Mouse (Mus musculus) gastrocnemius, postnatal 14 days (tissue): ENCODE measurements around the gene Ndst2. TPM values are rescaled to one million over a fixed set of nuclear protein-coding genes. Genes with fewer than 3 reads are reported as not detected.

ENCODE experiments used
- DNase-seq: peaks from one replicate; pipeline ENCODE4 v3.0.0; 2021; ENCODE audit warnings: mixed read lengths
- intact Hi-C: fragments of 180-260 bp; cut with DNase I; formaldehyde crosslinking; loops from one replicate; pipeline ENCODE4 v1.15.1; 2025; ENCODE audit warnings: low total_unique reads
- long read RNA-seq, 2 experiments: library from polyadenylated mRNA; stranded (forward); transcript quantifications; one replicate each; pipeline ENCODE4 v2.0.0; 2021
- total RNA-seq, 2 experiments: library from RNA; stranded (reverse); gene quantifications; 2 replicates each; pipeline ENCODE4 v1.2.3; 2021

The Ndst2 gene
- total RNA-seq = 1 to 10 TPM; 7.8 to 8.7 TPM
- long read RNA-seq, experiment 1, transcript Ndst2-202 (15 exons, 3,907 nt) = major isoform, 5 of 10 reads
- long read RNA-seq, experiment 1, partial matches to known transcripts = 1 of 10 reads
- long read RNA-seq, experiment 1, other reads (novel, unspliced or antisense) = 3 of 10 reads
- long read RNA-seq, experiment 2, partial matches to known transcripts = 1 of 11 reads
- long read RNA-seq, experiment 2, other reads (novel, unspliced or antisense) = 7 of 11 reads

GRCm38 (mm10) chr14:20733952-20734774, at the start of gene Ndst2:
Gene Ndst2 (minus strand): TSS chr14:20734562.
- intact Hi-C loops = loop anchor here (10.0 kb wide), 1 partner anchor 61 kb away; the partner anchor contains the start of gene Camk2g
- peak; percentile 91 for DNase-seq

GRCm38 (mm10) chr14:20783526-20783925, 49.2 kb upstream of the Ndst2 start:
- intact Hi-C loops = no loop called here
- no peak for DNase-seq

GRCm38 (mm10) chr14:20782860-20783259, 48.5 kb upstream of the Ndst2 start:
- intact Hi-C loops = no loop called here
- DNase-seq = no peak

GRCm38 (mm10) chr14:20780217-20780616, 45.9 kb upstream of the Ndst2 start:
- DNase-seq = no peak
- intact Hi-C loops = no loop called here

GRCm38 (mm10) chr14:20778496-20778895, 44.1 kb upstream of the Ndst2 start:
- intact Hi-C loops = no loop called here
- no peak for DNase-seq

GRCm38 (mm10) chr14:20775661-20776060, 41.3 kb upstream of the Ndst2 start:
- intact Hi-C loops = no loop called here
- no peak for DNase-seq

- DNase-seq = no peak
Measured at GRCm38 (mm10) chr14:20773410-20773809, 39.0 kb upstream of the Ndst2 start.

GRCm38 (mm10) chr14:20772808-20773207, 38.4 kb upstream of the Ndst2 start:
- DNase-seq = no peak
- intact Hi-C loops = no loop called here

More at GRCm38 (mm10) chr14:20773410-20773809, 39.0 kb upstream of the Ndst2 start:
- intact Hi-C loops = no loop called here

- intact Hi-C loops = no loop called here
- no peak for DNase-seq
Measured at GRCm38 (mm10) chr14:20771941-20772340, 37.6 kb upstream of the Ndst2 start.

- intact Hi-C loops = no loop called here
- no peak for DNase-seq
Measured at GRCm38 (mm10) chr14:20768581-20768980, 34.2 kb upstream of the Ndst2 start.

GRCm38 (mm10) chr14:20767936-20768335, 33.6 kb upstream of the Ndst2 start:
- no peak for DNase-seq
- intact Hi-C loops = loop anchor here (2.0 kb wide), 1 partner anchor 31 kb away; no protein-coding TSS in a partner anchor

GRCm38 (mm10) chr14:20765642-20766258, 31.4 kb upstream of the Ndst2 start:
- DNase-seq = peak; percentile 86
- intact Hi-C loops = loop anchor here (2.0 kb wide), 1 partner anchor 33 kb away; no protein-coding TSS in a partner anchor

- no peak for DNase-seq
- intact Hi-C loops = no loop called here
Measured at GRCm38 (mm10) chr14:20764942-20765341, 30.6 kb upstream of the Ndst2 start.

- intact Hi-C loops = no loop called here
- DNase-seq = no peak
Measured at GRCm38 (mm10) chr14:20758768-20759435, 24.5 kb upstream of the Ndst2 start.

- intact Hi-C loops = no loop called here
- DNase-seq = no peak
Measured at GRCm38 (mm10) chr14:20757370-20757907, 23.1 kb upstream of the Ndst2 start.

GRCm38 (mm10) chr14:20753792-20754191, 19.4 kb upstream of the Ndst2 start:
- no peak for DNase-seq
- intact Hi-C loops = no loop called here

- intact Hi-C loops = no loop called here
- no peak for DNase-seq
Measured at GRCm38 (mm10) chr14:20750503-20750902, 16.1 kb upstream of the Ndst2 start.

GRCm38 (mm10) chr14:20749494-20750051, 15.2 kb upstream of the Ndst2 start:
- intact Hi-C loops = loop anchor here (10.0 kb wide), 1 partner anchor 125 kb away; no protein-coding TSS in a partner anchor
- DNase-seq = no peak

- no peak for DNase-seq
- intact Hi-C loops = loop anchor here (10.0 kb wide), 1 partner anchor 126 kb away; no protein-coding TSS in a partner anchor
Measured at GRCm38 (mm10) chr14:20748388-20748787, 14.0 kb upstream of the Ndst2 start.
